Mouse (Mus musculus): Measurements from ENCODE around the gene Ccdc120.

Gene Ccdc120

GRCm38 (mm10) chrX:7750432-7751116, at the start of gene Ccdc120:
Gene Ccdc120 (minus strand): TSS chrX:7750905.
- peak; percentile 75 to 85 for DNase-seq (ENCODE audit: inconsistent age in 2 of 2, low spot score in 1 of 2)

GRCm38 (mm10) chrX:7797327-7797726, 46.6 kb upstream of the Ccdc120 start:
- DNase-seq (ENCODE audit: inconsistent age in 2 of 2, low spot score in 1 of 2) = peak in 1 of 2 experiments; percentile 28

- peak in 1 of 2 experiments; percentile 59 for DNase-seq (ENCODE audit: inconsistent age in 2 of 2, low spot score in 1 of 2)
Measured at GRCm38 (mm10) chrX:7795016-7795415, 44.3 kb upstream of the Ccdc120 start.

GRCm38 (mm10) chrX:7793361-7793760, 42.7 kb upstream of the Ccdc120 start:
- DNase-seq (ENCODE audit: inconsistent age in 2 of 2, low spot score in 1 of 2) = peak in 1 of 2 experiments; percentile 29

- DNase-seq (ENCODE audit: inconsistent age in 2 of 2, low spot score in 1 of 2) = no peak
Measured at GRCm38 (mm10) chrX:7790309-7790708, 39.6 kb upstream of the Ccdc120 start.

GRCm38 (mm10) chrX:7789542-7790136, 38.9 kb upstream of the Ccdc120 start, which contains the start of gene Gripap1:
Gene Gripap1 (plus strand): TSS chrX:7789765.
- DNase-seq (ENCODE audit: inconsistent age in 2 of 2, low spot score in 1 of 2) = peak; percentile 76 to 92

GRCm38 (mm10) chrX:7782603-7783092, 31.9 kb upstream of the Ccdc120 start:
- DNase-seq (ENCODE audit: inconsistent age in 2 of 2, low spot score in 1 of 2) = no peak

- no peak for DNase-seq (ENCODE audit: inconsistent age in 2 of 2, low spot score in 1 of 2)
Measured at GRCm38 (mm10) chrX:7779294-7779693, 28.6 kb upstream of the Ccdc120 start.

- DNase-seq (ENCODE audit: inconsistent age in 2 of 2, low spot score in 1 of 2) = no peak
Measured at GRCm38 (mm10) chrX:7778450-7779244, 27.9 kb upstream of the Ccdc120 start.

- peak; percentile 44 to 80 for DNase-seq (ENCODE audit: inconsistent age in 2 of 2, low spot score in 1 of 2)
Measured at GRCm38 (mm10) chrX:7776329-7777082, 25.8 kb upstream of the Ccdc120 start.

GRCm38 (mm10) chrX:7775501-7776205, 24.9 kb upstream of the Ccdc120 start:
- no peak for DNase-seq (ENCODE audit: inconsistent age in 2 of 2, low spot score in 1 of 2)

GRCm38 (mm10) chrX:7772766-7773165, 22.1 kb upstream of the Ccdc120 start:
- DNase-seq (ENCODE audit: inconsistent age in 2 of 2, low spot score in 1 of 2) = peak in 1 of 2 experiments; percentile 36

GRCm38 (mm10) chrX:7769302-7770017, 18.8 kb upstream of the Ccdc120 start:
- DNase-seq (ENCODE audit: inconsistent age in 2 of 2, low spot score in 1 of 2) = no peak

GRCm38 (mm10) chrX:7765764-7766163, 15.1 kb upstream of the Ccdc120 start:
- DNase-seq (ENCODE audit: inconsistent age in 2 of 2, low spot score in 1 of 2) = peak; percentile 66 to 86

GRCm38 (mm10) chrX:7765281-7765670, 14.6 kb upstream of the Ccdc120 start:
- no peak for DNase-seq (ENCODE audit: inconsistent age in 2 of 2, low spot score in 1 of 2)

GRCm38 (mm10) chrX:7764657-7765280, 14.1 kb upstream of the Ccdc120 start:
- DNase-seq (ENCODE audit: inconsistent age in 2 of 2, low spot score in 1 of 2) = no peak

GRCm38 (mm10) chrX:7763631-7764393, 13.1 kb upstream of the Ccdc120 start:
- DNase-seq (ENCODE audit: inconsistent age in 2 of 2, low spot score in 1 of 2) = peak; percentile 48 to 76

GRCm38 (mm10) chrX:7762921-7763197, 12.2 kb upstream of the Ccdc120 start:
- no peak for DNase-seq (ENCODE audit: inconsistent age in 2 of 2, low spot score in 1 of 2)
